Mouse (Mus musculus): ENCODE results near the gene Chml.

Chml gene

GRCm38 (mm10) chr1:175648615-175649014, 44.1 kb downstream of the Chml start:
- no peak for DNase-seq (ENCODE audit: low spot score)

- no peak for DNase-seq (ENCODE audit: low spot score)
These were observed 45.7 kb downstream of the Chml start for GRCm38 (mm10) chr1:175646952-175647351.

GRCm38 (mm10) chr1:175643496-175644265, 49.0 kb downstream of the Chml start:
- no peak for DNase-seq (ENCODE audit: low spot score)

GRCm38 (mm10) chr1:175640435-175641150, 52.1 kb downstream of the Chml start:
- DNase-seq (ENCODE audit: low spot score): no peak

GRCm38 (mm10) chr1:175639072-175639471, 53.6 kb downstream of the Chml start:
- DNase-seq (ENCODE audit: low spot score): no peak

- no peak for DNase-seq (ENCODE audit: low spot score)
These were observed 55.0 kb downstream of the Chml start for GRCm38 (mm10) chr1:175637677-175638076.

- no peak for DNase-seq (ENCODE audit: low spot score)
These were observed 60.2 kb downstream of the Chml start for GRCm38 (mm10) chr1:175632470-175632869.
